Mouse (Mus musculus) frontal cortex, adult 2 months (tissue): ENCODE measurements around the gene A2m. TPM values are rescaled to one million over a fixed set of nuclear protein-coding genes. Genes with fewer than 3 reads are reported as not detected.

Experiments used
- DNase-seq, 2 experiments: peaks; one replicate each; pipeline ENCODE4 v3.0.0; 2022; ENCODE audit warnings: low spot score in 1 of 2; ENCODE audit errors: extremely low spot score in 1 of 2
- polyA plus RNA-seq: library from polyadenylated mRNA; depleted of rRNA; stranded (reverse); fragments of >200 nt; gene quantifications from 2 replicates; pipeline ENCODE4 v1.2.3, GENCODE M21; 2012; rRNA removed

Gene A2m
- 1.7 and 2.4 TPM in 2 replicates for polyA plus RNA-seq

DNA sequence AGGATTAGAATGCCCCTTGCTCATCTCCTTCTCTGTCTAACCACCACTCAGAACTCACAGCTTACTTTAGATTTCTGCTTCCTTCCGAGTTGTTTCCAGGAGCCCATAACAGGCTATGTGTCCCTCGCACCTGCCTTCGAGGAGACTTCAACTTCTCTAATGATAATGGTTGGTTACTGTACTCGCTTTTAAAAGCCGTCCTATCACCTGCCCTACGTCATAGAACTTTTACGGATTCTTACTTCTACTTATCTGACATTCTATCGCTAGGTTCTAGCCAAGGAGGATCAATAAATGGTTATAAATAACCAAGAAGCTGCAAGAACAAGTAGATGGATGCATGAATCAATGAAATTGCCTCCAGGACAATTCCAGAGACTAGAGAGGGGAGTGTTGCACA lies at the start of gene A2m:
Gene A2m, plus strand, starts transcription at position 301 of the 400 bp plus-strand sequence.
- no peak for DNase-seq

GRCm38 (mm10) chr6:121590131-121590530 lies 45.0 kb upstream of the A2m start:
- DNase-seq: no peak

GRCm38 (mm10) chr6:121600927-121601326 lies 34.2 kb upstream of the A2m start:
- DNase-seq: no peak

- no peak for DNase-seq
These were observed 27.3 kb upstream of the A2m start for GRCm38 (mm10) chr6:121607861-121608260.

GRCm38 (mm10) chr6:121611796-121612195 lies 23.4 kb upstream of the A2m start:
- peak in 1 of 2 experiments; percentile 33 for DNase-seq

- no peak for DNase-seq
These were observed 17.7 kb upstream of the A2m start for GRCm38 (mm10) chr6:121617476-121617875.

GRCm38 (mm10) chr6:121622525-121622924 lies 12.7 kb upstream of the A2m start:
- DNase-seq: no peak

GRCm38 (mm10) chr6:121634520-121634919 lies 656 bp upstream of the A2m start:
- DNase-seq: no peak

DNA sequence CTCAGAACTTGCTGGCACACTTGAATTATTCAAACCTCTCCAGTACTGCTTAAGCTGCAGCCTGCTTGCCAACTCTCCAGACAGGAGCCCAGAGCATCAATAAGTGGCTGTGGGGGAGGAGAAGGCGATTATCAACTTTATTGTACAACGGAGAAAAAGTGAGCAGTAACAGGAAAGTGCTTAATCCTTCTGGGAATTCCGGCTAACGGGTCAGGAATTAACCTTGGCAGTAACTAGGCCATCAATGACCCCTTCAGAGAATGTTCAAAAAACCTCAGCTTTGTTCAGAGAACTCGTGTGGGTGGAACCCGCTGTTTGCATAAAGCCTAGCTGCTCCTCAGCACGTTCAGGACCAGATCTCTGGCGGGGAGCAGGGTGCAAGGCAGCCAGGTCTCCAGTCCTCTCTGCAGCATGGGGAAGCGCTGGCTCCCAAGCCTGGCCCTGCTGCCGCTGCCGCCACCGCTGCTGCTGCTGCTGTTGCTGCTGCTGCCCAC lies 749 bp downstream of the A2m start:
- DNase-seq: peak in 1 of 2 experiments; percentile 9

DNA sequence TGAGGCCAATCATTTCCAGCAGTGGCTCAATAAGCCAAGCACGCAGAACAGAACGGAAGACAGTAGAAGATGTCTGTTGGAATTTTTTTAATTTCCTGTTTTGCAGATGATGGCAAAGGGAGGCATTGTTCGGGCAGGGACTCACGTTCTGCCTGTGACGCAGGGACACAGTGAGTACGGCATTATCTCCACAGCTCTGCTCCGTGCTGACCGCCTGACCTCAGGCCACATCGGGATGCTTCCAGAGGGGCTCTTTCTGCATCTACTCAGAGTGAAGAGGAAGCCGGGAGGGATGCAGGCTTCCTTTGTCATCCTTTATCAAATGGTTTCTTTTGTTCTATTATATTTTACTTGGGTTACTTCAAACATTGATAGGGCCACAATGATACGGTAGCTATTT lies 13.3 kb downstream of the A2m start:
- DNase-seq: no peak

Other genes with a start within 250 kb of the A2m start
- 105 and 107 TPM in 2 replicates for gene Iqsec3, start 161.7 kb upstream of the A2m start, polyA plus RNA-seq
- gene Gm7298, start 97.6 kb downstream of the A2m start, polyA plus RNA-seq: not detected in 2 replicates
- gene Mug1, start 203.2 kb downstream of the A2m start, polyA plus RNA-seq: not detected in 2 replicates